Mouse (Mus musculus) large intestine, adult 2 months (tissue): ENCODE results near the gene E130309D02Rik. TPM values are rescaled to one million over a fixed set of nuclear protein-coding genes. Genes with fewer than 3 reads are reported as not detected.

Experiments used
- DNase-seq: peaks from one replicate; pipeline ENCODE4 v3.0.0-alpha.2; 2012; ENCODE audit warnings: low read depth, low spot score
- WGBS: fragments of 180-500 bp; shearing (Covaris S2); methylation state at CpG from one replicate; pipeline ENCODE4 v1.1.7; 2018; 5-methylcytosine and 5-hydroxymethylcytosine counted together
- polyA plus RNA-seq: library from polyadenylated mRNA; depleted of rRNA; stranded (reverse); fragments of >200 nt; gene quantifications from 2 replicates; pipeline ENCODE4 v1.2.3, GENCODE M21; 2012

The E130309D02Rik gene
- polyA plus RNA-seq, 1 experiment, result 18.3 TPM

DNA sequence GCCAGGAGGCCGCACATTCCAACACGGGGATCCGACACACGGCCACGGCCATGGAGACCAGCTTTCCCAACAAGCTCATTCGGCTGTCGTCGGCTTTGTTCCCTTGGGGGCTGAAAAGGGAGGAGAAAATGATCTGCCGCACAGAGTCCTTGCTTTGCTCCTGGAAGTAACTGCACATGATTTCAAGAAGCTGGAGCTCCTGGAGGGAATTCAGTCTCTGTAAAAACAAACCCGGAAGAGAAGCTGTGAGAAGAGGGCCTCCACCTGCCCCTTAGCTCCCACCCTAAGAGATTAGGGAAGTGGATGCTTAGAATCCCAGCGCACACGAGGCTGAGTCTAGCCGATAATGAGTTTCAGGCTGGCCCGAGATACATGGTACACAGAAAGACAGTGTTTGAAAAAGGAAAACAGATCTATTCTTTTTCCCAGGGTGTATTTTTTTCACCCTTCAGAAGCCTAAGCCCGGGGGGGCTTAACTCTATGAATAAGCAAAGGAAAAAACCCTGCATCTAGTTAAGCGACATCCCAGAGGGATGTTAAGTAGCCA, 904 bp downstream of the E130309D02Rik start:
- no peak for DNase-seq
- WGBS, result 5% methylated on average over 16 of the region's 16 CpGs

DNA sequence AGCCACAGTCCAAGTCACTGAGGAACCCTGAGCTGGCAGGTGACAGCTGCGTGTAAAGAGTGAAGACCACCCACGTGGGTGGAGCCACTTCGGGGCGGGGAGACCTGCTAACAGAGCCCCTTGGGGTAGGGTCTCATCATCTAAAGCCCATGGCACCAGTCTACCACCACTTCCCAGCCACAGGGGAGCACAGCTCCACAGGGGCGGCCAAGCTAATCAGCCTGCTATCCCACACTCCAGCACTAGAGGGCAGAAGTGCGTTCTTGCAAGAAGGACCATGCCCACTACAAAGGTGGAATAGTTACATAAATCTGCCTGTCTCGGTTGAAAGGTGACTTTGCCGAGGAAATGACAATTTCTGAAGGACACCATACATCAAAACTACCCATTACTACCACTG, 3.3 kb downstream of the E130309D02Rik start:
- peak; percentile 47 for DNase-seq
- WGBS, result 48% methylated on average over 8 of the region's 8 CpGs

DNA sequence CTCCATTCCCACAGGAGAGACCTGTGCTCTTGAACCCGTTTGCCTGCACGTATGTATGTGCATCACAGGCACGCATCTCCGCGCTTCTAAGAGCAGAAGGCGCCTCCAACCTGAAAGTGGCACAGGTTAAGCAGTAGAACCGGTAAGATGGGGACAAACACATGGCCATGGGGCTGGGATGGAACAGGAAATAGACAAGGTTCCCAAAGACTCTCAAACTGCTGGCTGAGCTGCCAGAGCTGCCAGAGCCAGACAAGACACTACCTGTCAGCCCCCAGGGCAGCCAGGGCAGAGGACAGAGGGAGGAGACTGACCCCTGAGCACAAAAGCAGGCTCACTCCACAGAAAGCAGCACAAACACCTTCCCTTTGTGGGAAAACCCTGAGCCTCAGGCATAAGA, 5.2 kb downstream of the E130309D02Rik start:
- DNase-seq, result no peak
- 96% methylated on average over 7 of the region's 7 CpGs for WGBS

DNA sequence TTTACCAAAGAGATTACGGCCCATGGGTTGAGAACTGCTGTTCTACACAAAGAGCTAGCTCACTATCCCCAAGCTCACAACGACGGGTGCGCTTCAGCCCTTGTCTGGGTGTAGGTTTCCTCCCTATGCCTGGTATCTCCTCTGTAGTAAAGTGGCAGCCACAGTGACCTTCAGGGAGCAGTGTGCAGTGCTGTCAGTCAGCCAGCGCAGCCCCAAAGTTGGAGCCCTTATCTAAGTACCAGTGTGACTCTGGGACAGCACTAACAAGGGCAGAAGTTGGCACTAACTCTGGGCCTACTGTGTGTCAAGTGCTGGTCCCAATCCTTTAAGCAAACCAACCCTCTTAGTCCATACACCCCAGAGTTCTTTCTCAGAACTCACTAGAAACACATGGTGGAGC, 6.3 kb downstream of the E130309D02Rik start:
- WGBS, result 87% methylated on average over 5 of the region's 5 CpGs
- no peak for DNase-seq

DNA sequence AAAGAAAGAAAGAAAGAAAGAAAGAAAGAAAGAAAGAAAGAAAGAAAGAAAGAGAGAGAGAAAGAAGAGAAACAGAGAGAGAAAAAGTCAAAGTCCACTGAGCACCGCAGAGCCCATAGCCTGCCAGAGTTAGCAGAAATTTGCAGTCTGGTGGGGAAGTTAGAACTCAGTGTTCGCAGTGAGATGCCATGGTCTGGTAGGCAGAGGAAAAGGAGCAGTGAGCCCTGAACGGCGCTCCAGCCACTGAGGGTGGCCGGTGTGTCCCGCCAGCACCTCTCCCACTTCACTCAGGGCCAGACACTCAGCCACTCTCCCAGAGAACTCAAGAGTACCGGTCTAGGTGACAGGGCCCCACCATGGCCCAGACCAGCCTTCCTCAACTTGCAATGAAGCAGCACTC, 10.9 kb downstream of the E130309D02Rik start:
- no peak for DNase-seq
- WGBS, result 91% methylated on average over 7 of the region's 7 CpGs

DNA sequence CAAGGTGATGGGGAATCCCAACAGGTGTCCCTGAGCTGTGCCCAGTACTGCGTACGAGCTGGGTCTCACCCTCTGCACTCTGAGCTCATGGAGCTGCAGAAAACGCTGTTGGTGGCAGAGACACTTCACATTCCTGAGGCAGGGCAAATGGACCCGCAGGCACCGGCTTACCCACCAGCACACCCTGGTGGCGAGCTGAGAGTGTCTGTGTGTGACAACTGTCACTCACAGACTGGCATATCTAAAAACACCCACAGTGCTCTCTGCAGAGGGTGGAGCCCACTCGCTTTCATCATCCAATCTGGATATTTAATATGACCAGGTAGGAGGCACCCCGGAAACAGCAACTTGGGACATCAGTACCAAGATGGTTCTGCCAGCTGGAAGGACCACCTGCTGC, 13.9 kb downstream of the E130309D02Rik start:
- 75% methylated on average over 8 of the region's 8 CpGs for WGBS
- DNase-seq, result no peak

DNA sequence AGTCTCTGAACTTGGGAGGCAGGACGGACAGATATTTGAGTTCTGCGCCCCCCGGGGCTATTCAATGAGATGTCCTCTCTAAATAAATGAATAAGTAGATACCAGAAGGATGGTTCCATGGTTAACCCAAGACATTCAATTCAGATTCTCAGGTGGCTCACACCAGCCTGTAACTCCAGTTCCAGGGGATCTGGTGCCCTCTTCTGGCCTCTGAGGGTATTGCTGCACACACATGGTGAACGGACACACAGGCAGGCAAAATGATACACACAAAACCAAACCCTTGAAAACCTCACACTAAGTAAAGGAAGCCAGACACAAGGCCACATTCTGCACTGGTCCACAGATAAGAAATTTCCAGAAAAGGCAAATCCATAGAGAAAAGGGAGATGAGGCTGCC, 15.5 kb downstream of the E130309D02Rik start:
- WGBS, result 91% methylated on average over 4 of the region's 4 CpGs

DNA sequence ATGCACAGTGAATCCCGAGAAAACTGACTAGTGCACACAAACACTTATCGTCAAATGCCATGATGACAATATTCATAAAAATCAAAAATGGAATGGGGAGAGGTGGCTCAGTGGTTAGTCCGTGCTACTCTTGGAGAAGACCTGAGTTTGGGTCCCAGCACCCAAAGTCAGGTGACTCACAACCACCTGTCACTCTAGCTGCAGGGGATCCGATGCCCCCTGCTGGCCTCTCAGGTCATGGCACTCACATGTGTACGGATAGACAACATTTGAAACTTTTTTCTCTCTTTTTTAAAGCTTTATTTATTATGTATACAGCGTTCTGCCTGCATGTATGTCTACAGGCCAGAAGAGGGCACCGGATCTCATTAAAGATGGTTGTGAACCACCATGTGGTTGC, 16.8 kb downstream of the E130309D02Rik start:
- no peak for DNase-seq
- 94% methylated on average over 7 of the region's 7 CpGs for WGBS

More for the DNA sequence above, 15.5 kb downstream of the E130309D02Rik start:
- DNase-seq, result no peak

DNA sequence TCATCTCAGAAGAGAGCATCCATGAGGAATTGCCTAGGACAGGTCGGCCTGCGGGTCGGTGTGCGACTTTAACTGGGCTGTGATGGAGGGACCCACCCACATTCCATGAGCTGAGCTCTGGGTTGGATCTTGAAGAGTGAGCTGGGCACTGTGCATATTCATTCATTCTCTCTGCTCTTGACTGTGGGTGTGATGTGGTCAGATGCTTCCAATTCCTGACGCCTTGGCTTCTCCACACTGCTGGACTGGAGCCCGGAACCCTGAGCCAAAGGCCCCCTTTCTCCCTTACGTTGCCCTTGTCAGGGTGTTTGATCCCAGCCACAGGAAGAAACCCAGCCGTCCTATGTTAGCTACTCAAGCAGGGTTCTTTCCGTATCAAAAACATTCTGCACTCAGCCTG, 17.2 kb downstream of the E130309D02Rik start:
- no peak for DNase-seq
- 82% methylated on average over 9 of the region's 9 CpGs for WGBS

DNA sequence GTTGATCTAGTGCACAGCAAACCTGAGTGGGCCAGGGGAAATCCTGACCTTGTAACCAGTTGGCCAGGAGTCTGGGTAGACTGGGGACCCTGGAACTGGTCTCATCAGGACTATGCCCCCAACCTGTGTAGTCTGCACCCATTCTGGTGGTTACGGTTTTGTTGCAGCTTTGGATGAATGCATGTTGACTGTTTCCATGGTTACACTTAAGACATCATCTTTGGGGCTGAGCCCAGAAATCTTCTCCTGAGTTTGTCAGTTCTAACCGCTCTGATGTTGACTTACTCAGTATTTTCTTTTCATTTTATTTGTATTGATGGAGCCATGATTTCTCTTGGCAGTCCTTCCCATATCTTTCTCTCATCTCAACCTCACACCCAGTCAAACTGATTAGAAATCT, 19.8 kb downstream of the E130309D02Rik start:
- WGBS, result 75% methylated on average over 2 of the region's 2 CpGs
- no peak for DNase-seq

DNA sequence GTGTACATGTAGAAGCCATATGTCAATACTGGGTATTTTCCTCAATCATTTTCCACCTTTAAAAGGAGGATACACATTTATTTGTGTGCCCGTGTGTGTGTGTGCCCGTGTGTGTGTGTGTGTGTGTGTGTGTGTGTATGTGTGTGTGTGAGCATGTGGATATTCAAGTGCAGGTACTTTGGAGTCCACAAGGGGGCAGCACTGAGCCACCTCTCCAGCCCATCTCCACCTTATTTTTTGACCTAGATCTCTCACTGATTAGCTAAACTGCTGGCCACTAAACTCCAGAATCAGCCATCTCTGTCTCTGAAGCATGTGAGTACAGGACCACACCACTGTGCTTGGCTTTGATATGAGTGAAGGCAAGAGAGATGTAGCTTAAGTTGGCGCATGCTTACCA, 20.3 kb downstream of the E130309D02Rik start:
- 87% methylated on average over 3 of the region's 3 CpGs for WGBS
- DNase-seq, result no peak

DNA sequence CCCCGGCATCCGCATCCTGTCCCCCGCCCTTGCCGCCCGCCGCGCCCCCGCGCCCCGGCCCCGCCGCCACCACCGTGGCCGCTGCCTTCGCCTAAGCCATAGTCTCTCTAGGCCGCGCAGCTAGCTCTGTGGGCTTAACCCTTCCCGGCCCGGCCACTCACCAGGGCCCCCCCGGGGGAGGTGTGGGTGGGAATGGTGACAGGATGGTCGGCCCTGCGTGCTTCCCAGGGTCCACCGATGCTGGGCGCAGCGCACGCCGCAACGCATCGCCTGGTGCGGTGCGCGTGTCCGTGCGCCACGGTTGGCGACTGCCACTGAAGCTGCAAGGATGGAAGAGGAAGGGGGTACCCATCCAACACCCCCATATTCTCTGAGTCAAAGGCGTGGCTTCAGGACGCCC, 21.8 kb downstream of the E130309D02Rik start, which contains the start of gene Zfp853:
Gene Zfp853, minus strand, starts transcription at position 220 of the 400 bp plus-strand sequence.
- DNase-seq, result no peak
- WGBS, result 13% methylated on average over 32 of the region's 38 CpGs

DNA sequence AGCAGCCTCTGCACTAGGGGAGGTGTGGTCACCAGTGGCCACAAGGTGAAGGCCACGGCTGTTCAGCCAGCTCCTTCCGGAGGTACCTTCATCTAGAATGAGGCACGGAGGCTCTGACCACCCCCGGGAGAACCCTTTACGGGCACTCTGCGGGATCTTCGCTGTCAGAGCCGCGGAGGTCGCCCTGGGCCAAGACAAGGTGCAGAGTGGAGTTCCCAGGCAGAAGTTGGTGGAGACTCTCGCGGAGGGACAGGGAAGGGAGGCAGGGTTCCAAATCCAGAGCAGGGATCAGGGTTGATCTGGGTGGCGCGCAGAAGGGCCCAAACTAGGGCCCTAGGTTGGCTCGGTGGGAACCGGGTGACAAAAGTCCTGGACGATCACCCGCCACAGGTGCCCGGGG, 22.3 kb downstream of the E130309D02Rik start:
- no peak for DNase-seq
- WGBS, result 2% methylated on average over 19 of the region's 19 CpGs

DNA sequence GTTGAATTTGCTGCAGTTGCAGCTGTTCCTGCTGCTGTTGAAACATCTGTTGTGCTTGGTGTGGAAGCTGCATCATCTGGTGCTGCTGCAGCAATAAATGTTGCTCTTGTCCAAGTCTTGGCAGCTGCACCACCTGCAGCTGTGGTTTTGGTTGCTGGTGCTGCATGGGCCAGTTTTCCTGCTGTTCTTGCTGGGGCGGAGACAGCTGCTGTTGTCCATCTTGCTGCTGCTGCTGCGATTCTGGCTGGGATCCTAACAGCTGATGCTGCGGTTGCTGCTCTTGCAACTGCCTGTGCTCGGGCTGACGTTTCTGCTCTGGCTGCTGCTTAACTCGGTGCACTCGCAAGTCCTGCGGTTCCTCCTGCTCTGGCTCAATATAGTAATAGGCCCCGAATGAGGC, 25.9 kb downstream of the E130309D02Rik start:
- DNase-seq, result no peak
- 78% methylated on average over 9 of the region's 9 CpGs for WGBS

DNA sequence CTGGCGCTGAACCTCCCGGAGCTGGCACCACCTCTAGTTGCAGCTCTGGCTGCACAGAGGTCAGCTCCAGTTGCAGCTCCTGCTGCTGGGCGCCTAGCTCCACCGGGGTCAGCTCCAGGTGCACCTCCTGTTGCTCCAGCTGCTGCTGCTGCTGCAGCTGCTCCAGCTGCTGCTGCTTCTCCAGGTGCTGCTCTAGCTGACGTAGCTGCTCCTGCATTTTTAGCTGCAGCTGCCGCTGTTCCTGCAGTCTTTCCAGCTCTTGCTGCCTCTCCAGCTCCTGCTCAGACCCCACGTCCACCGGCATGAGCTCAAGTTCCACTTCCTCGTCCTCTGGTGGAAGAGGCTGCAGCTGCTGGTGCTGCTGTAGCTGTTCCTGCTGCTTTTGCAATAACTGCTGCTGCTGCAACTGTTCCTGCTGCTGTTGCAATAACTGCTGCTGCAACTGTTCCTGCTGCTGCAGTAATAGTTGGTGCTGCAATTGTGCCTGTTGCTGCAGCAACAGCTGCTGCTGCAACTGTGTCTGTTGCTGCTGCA, 26.7 kb downstream of the E130309D02Rik start:
- 22% methylated on average over 9 of the region's 9 CpGs for WGBS
- DNase-seq, result no peak

DNA sequence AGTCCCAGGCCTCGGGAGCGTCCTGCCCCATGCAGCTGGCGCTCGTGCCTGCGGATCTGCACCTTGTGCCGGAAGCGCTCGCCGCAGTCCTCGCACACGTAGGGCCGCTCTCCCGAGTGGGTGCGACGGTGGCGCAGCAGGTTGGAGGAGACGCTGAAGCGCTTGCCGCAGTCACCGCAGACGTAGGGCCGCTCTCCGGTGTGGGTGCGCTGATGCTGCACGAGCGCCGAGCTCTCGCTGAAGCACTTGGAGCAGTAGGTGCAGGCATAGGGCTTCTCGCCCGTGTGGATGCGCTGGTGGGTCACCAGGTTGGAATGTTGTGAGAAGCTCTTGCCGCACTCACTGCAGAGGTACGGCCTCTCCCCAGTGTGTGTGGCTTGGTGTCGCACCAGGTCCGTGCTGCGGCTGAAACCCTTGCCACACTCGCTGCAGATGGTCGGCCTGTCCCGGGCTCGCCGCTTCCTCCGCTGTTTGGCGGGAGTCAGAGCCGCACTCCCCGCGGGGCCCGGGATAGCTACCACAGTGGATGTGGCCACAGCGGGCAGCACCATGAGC, 27.3 kb downstream of the E130309D02Rik start:
- 10% methylated on average over 48 of the region's 48 CpGs for WGBS

DNA sequence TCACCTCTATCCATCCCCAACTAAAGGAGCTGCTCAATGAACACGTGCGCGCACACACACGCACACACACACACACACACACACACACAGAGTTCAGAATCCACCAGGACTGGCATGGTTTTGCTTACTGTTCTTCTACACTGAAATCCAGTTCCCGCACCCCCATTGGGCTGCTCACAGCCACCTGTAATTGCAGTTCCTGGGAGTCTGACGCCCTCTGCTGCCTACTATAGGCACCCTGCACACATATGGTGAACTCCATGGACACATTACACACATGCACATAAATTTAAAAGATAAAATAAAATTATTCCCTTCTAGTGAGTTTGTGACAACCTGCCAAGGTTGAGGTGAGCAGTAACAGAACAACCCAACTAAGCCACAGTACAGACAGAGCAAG, 30.4 kb downstream of the E130309D02Rik start:
- WGBS, result 56% methylated on average over 6 of the region's 6 CpGs
- DNase-seq, result no peak

More for the DNA sequence above, 27.3 kb downstream of the E130309D02Rik start:
- no peak for DNase-seq

DNA sequence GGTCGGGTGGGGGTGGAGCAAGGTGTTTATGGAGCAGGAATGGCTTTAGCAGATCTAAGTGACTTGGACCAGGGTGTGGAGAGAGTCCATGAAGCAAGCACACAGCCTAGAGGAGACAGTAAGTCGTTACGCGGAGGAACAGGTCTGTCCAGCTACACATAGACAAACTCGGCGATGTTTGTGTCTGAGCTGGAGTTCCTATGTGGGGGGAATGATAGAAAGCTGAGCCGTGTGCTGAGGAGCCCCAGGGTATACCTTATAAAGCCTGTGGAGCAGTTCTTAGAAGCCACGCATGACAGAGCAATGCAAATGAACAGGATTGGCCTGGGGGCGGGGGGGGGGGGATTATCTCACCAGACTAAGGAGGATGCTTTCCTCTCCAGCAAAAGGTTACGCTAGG, 35.9 kb downstream of the E130309D02Rik start:
- WGBS, result 31% methylated on average over 10 of the region's 10 CpGs
- no peak for DNase-seq

DNA sequence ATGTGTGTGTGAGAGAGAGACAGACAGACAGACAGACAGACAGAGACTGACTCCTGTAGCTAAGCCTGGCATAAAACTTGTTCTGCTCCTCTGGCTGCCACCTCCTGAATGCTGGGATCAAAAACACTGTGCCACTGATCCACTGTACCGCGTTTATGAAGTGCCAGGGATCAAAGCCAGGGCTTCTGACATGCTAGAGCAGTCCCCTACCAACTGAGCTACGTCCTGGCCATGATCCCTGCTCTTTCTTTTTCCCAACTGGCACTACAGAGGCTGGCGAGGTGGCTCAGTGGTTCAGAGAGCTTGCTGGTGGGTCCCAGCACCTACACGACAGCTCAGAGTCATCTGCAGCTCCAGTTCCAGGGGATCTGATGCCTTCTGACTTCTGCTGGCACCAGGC, 39.4 kb downstream of the E130309D02Rik start:
- 63% methylated on average over 5 of the region's 5 CpGs for WGBS

DNA sequence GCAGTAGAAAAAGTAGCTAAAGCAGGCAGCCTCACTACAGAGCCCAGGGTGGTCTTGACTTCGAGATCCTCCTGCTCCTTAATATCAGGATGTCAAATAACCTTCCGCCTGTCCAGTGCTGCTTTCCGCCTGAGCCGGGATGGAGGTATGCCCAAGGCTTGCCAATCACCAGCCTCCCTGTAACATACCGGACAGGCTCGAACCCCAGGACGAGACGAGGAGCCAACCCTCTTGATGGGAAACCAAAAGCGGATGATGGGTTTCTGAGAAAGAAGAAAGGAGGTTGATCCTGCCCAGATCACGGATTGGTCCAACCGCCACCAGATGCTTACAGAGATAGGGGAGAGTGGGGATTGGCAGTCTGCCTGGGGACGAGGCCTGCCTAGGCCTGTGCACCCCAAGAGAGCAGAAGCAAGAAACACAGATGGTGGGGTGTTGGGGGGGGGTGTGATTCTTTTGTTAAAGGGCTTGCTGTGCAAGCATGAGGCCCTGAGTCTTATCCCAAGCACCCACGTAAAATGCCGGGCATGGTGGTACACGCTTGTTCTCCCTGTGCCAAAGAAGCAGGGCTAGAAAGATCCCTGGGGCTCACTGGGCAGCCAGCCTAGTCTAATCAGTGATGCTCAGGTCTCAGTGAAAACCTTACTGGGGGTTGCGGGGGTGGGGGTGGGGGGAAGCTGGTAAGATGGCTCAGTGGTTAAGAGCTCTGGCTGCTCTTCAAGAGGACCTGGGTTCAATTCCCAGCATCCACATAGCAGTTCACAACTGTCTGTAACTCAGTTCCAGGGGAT, 42.4 kb downstream of the E130309D02Rik start:
- DNase-seq, result no peak
- 93% methylated on average over 16 of the region's 16 CpGs for WGBS

More for the DNA sequence above, 39.4 kb downstream of the E130309D02Rik start:
- no peak for DNase-seq

DNA sequence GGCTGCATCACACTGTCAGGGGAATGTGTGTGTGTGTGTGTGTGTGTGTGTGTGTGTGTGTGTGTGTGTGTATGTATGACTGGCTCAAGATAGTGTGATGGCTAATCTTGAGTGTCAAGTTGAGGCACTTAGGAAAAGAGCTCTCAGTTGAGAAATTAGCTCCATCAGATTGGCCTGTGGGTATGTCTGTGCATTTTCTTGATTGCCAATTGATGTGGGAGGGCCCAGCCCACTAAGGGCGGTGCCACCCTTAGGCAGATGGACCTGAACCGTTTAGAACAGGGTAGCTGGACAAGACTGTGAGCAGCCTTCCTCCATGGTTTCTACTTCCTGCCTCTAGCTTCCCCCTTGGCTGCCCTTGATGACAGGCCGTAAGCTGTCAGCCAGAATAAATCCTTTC, 43.1 kb downstream of the E130309D02Rik start:
- DNase-seq, result no peak
- 66% methylated on average over 3 of the region's 3 CpGs for WGBS
